Mouse (Mus musculus) bone marrow macrophage, adult 2 months (primary cell): ENCODE data around the gene Atp2a3.

Source experiments
- CTCF ChIP-seq: IDR thresholded peaks from 2 replicates; pipeline ENCODE4 v1.5.1; 2012; ENCODE audit warnings: low read depth, mild to moderate bottlenecking, low read length, moderate library complexity
- POLR2A ChIP-seq: IDR thresholded peaks from 2 replicates; pipeline ENCODE4 v1.6.1; 2012; ENCODE audit warnings: mild to moderate bottlenecking, low read depth, low read length, borderline replicate concordance

DNA sequence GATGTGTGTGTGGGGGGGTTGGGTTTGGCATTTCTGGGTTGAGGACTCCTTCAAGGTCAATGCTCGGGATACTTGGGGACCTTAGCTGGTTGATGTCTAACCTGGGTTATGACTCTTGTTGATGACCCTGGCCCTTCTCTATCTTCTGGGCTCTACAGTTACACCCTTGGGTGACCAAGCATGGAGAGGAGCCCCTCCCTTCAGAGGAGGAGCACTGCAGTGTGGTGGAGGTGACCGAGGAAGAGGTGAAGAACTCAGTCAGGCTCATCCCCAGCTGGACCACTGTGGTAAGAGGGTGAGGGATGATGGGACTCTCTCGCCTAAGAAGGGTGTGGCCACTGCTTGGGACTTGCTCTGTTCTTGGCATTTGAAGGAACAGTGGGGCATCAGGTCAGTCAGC, 76.7 kb downstream of the Atp2a3 start:
- no peak for TF ChIP-seq POLR2A
- TF ChIP-seq CTCF, result no peak
